Mouse (Mus musculus) CD4-positive, CD25-positive, alpha-beta regulatory T cell (primary cell): Measurements from ENCODE around the gene Hao1. TPM values are rescaled to one million over a fixed set of nuclear protein-coding genes. Genes with fewer than 3 reads are reported as not detected.

Experiments used
- polyA plus RNA-seq: library from polyadenylated mRNA; unstranded; fragments of 100-300 nt; shearing (Covaris generic); gene quantifications from one replicate; pipeline ENCODE4 v1.2.1, GENCODE M21; 2017

Hao1 gene
- polyA plus RNA-seq = 0.08 TPM

DNA sequence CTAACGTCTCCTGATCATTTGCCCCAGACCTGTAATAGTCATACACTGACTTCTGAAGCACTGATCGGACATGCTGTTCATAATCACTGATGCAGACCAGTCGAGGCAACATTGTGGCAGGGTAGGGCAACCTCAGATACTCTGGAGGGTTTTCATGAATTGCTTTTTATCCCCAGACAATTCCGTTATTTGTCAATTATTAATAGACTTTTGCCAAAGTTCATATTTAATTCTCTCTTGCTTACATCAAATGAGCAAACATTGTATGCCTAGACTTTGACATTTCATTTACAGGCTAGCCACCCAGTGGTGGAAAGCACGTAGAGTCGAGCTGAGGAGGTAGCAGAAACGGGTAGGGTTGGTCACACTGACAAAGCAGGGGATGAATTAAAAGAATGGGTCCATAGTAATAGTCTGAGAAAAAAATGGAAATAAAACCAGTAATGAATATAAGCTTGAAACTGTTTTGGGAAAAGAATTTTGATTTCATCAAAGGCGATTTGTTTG lies at the start of gene Hao1:
TSS of gene Hao1 (minus strand) at position 148 of the 507 bp plus-strand sequence.

Other genes starting within 250 kb of the Hao1 start
- gene Tmx4, start 89.8 kb upstream of the Hao1 start, polyA plus RNA-seq = 21.4 TPM
- gene Plcb1, start 231.7 kb upstream of the Hao1 start, polyA plus RNA-seq = not detected